Mouse (Mus musculus): ENCODE results near the gene Retnlb. TPM values are rescaled to one million over a fixed set of nuclear protein-coding genes. Genes with fewer than 3 reads are reported as not detected.

Gene Retnlb
- polyA plus RNA-seq (2016; fragmentation: Nextera tagmentation; extraction: Ambion mirVana), result not detected in 2 replicates

- no peaks in the 10 kb centered on the region for H3K27me3 ChIP-seq
- H3K4me3 ChIP-seq, result no peak within 1 kb of the TSS
- no peaks in the 10 kb centered on the region for H3K36me3 ChIP-seq
- H3K9me3 ChIP-seq (replicated peaks), result no peaks in the 10 kb centered on the region
- no peaks in the 10 kb centered on the region for H3K4me1 ChIP-seq
- no peak for ATAC-seq (ENCODE audit: low FRiP score)
- H3K27ac ChIP-seq, result no peak within 1 kb of the TSS
- no peak within 1 kb of the TSS for H3K9ac ChIP-seq
- 100% methylated on average over 2 of the region's 2 CpGs for WGBS
- H3K4me2 ChIP-seq (replicated peaks), result no peak within 1 kb of the TSS
These were observed at the start of gene Retnlb for GRCm38 (mm10) chr16:48816695-48817094. Gene Retnlb (plus strand): TSS chr16:48816856.

- no peak overlapping the region for H3K4me3 ChIP-seq
- no peaks in the 10 kb centered on the region for H3K36me3 ChIP-seq
- no peak for ATAC-seq (ENCODE audit: low FRiP score)
- no peaks in the 10 kb centered on the region for H3K4me1 ChIP-seq
- no peaks in the 10 kb centered on the region for H3K9me3 ChIP-seq (replicated peaks)
- WGBS, result 96% methylated on average over 3 of the region's 3 CpGs
- no peak overlapping the region for H3K27ac ChIP-seq
- H3K9ac ChIP-seq, result no peak overlapping the region
- no peak overlapping the region for H3K4me2 ChIP-seq (replicated peaks)
- H3K27me3 ChIP-seq, result no peaks in the 10 kb centered on the region
These were observed 47.5 kb upstream of the Retnlb start for GRCm38 (mm10) chr16:48769183-48769582.

DNA sequence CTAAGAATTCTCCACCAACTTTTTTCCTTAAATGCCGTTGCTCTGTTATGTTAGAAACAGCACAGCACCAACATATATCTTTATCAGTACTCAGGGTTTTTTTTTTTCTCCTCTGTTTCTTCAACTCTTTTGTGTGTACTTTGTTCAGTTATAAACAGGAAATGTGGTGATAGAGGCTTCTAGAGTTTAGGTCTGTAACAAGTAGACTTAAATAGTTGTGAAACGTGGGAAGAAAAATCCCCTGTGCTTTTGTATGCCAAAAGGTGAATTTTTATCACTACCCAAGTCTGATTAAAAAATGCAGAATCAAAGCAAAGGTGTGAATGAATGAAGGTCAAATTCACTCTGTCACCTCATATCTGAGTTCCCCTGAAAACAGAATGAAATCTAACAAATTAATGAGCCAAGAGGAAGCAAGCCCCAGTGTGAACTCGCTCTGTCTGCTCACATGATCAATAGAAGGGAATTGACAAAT, 44.6 kb upstream of the Retnlb start, which contains the start of gene Trat1:
TSS of gene Trat1 (minus strand) at position 51 of the 475 bp plus-strand sequence.
- no peak within 1 kb of the TSS for H3K27ac ChIP-seq
- H3K4me2 ChIP-seq (replicated peaks), result no peak within 1 kb of the TSS
- no peaks in the 10 kb centered on the region for H3K27me3 ChIP-seq
- H3K36me3 ChIP-seq, result no peaks in the 10 kb centered on the region
- no peaks in the 10 kb centered on the region for H3K4me1 ChIP-seq
- WGBS, result 87% methylated on average over 3 of the region's 3 CpGs
- no peak within 1 kb of the TSS for H3K9ac ChIP-seq
- no peaks in the 10 kb centered on the region for H3K9me3 ChIP-seq (replicated peaks)
- ATAC-seq (ENCODE audit: low FRiP score), result no peak
- H3K4me3 ChIP-seq, result no peak within 1 kb of the TSS

DNA sequence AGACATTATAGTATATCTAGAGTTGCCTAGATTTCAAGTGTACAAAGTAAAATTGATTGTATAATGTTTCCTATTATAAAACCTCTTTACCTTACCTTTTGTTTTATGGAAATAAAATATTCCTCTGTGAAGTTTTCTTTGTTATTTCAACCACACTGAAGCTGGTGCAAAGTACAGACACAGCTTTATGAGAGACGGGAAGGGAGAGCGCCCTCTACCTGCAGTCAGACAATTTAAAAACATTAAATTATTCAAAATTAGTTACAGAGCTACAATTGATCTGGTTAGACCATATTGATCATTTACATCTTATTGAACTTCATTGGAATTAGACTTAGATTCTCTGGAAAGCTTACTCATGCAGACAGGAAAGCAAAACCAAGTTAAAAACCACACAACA, 39.4 kb upstream of the Retnlb start:
- no peaks in the 10 kb centered on the region for H3K9me3 ChIP-seq (replicated peaks)
- no peaks in the 10 kb centered on the region for H3K27me3 ChIP-seq
- 53% methylated on average over 2 of the region's 2 CpGs for WGBS
- H3K9ac ChIP-seq, result no peak overlapping the region
- no peaks in the 10 kb centered on the region for H3K4me1 ChIP-seq
- H3K36me3 ChIP-seq, result no peaks in the 10 kb centered on the region
- H3K27ac ChIP-seq, result no peak overlapping the region
- ATAC-seq (ENCODE audit: low FRiP score), result no peak
- no peak overlapping the region for H3K4me3 ChIP-seq
- H3K4me2 ChIP-seq (replicated peaks), result no peak overlapping the region

GRCm38 (mm10) chr16:48786258-48786657, 30.4 kb upstream of the Retnlb start:
- Histone ChIP-seq H3K27me3 (no peaks in the 10 kb centered on the region), H3K4me1 (no peaks in the 10 kb centered on the region), H3K9ac (no peak overlapping the region), H3K27ac (no peak overlapping the region), H3K4me3 (no peak overlapping the region), H3K9me3 (replicated peaks) (no peaks in the 10 kb centered on the region), H3K36me3 (no peaks in the 10 kb centered on the region), H3K4me2 (replicated peaks) (no peak overlapping the region)
- WGBS, result 82% methylated on average over 3 of the region's 3 CpGs
- ATAC-seq (ENCODE audit: low FRiP score), result no peak

DNA sequence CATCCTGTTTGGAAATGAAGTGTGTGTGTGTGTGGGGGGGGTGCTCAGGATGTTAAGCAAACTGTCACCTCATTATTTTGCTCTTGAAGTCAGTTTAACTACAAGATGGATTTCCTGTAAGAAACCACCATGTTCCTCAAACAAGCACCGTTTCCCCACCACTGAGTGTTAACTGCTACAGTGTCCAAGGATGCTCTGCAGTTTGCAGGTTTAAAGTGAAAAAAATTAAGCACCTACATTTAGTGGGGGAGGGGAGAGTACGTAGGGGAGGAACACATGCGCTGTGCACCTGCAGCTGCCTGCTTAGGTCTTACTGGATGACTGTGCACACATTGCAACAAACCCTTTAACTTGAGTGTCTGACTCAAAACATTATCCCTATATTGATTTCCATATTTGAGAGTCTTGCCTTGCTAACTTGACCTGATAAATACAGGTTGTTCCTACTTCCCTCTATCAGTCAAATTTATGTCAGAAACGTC, 27.9 kb upstream of the Retnlb start:
- Histone ChIP-seq H3K9ac (no peak overlapping the region), H3K9me3 (replicated peaks) (no peaks in the 10 kb centered on the region), H3K36me3 (no peaks in the 10 kb centered on the region), H3K27ac (no peak overlapping the region), H3K4me2 (replicated peaks) (no peak overlapping the region), H3K27me3 (no peaks in the 10 kb centered on the region), H3K4me3 (no peak overlapping the region), H3K4me1 (no peaks in the 10 kb centered on the region)
- 86% methylated on average over 4 of the region's 4 CpGs for WGBS
- ATAC-seq (ENCODE audit: low FRiP score), result no peak

GRCm38 (mm10) chr16:48798285-48798684, 18.4 kb upstream of the Retnlb start:
- no peak for ATAC-seq (ENCODE audit: low FRiP score)
- 88% methylated on average over 3 of the region's 3 CpGs for WGBS
- Histone ChIP-seq H3K9ac (no peak overlapping the region), H3K36me3 (no peaks in the 10 kb centered on the region), H3K27ac (no peak overlapping the region), H3K4me2 (replicated peaks) (no peak overlapping the region), H3K4me3 (no peak overlapping the region), H3K4me1 (no peaks in the 10 kb centered on the region), H3K9me3 (replicated peaks) (no peaks in the 10 kb centered on the region), H3K27me3 (no peaks in the 10 kb centered on the region)

DNA sequence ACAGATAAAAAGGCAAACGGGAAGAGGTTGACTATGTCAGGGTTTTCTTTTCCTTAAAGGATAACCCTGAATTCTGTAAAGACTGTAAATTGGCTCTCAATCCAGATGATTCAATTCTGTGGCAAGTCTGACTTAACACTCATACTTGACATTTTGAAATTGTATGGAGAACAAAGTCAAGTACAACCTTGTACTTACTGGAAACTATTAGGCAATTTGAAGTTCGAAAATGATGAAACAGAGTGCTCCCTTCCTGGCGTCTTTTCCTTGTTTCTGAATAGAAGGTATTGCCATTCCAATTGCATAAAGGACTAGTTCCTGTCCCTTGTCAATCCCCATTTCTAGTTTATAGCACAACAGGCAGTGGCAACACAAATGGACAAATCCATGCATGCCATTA, 17.2 kb upstream of the Retnlb start:
- no peak overlapping the region for H3K4me3 ChIP-seq
- no peaks in the 10 kb centered on the region for H3K27me3 ChIP-seq
- H3K9ac ChIP-seq, result no peak overlapping the region
- ATAC-seq (ENCODE audit: low FRiP score), result no peak
- H3K36me3 ChIP-seq, result no peaks in the 10 kb centered on the region
- H3K9me3 ChIP-seq (replicated peaks), result no peaks in the 10 kb centered on the region
- H3K4me1 ChIP-seq, result no peaks in the 10 kb centered on the region
- H3K4me2 ChIP-seq (replicated peaks), result no peak overlapping the region
- 86% methylated on average over 3 of the region's 3 CpGs for WGBS
- no peak overlapping the region for H3K27ac ChIP-seq

GRCm38 (mm10) chr16:48800906-48801305, 15.8 kb upstream of the Retnlb start:
- H3K4me2 ChIP-seq (replicated peaks), result no peak overlapping the region
- H3K27me3 ChIP-seq, result no peaks in the 10 kb centered on the region
- H3K4me3 ChIP-seq, result no peak overlapping the region
- no peak overlapping the region for H3K9ac ChIP-seq
- 92% methylated on average over 2 of the region's 2 CpGs for WGBS
- H3K27ac ChIP-seq, result no peak overlapping the region
- no peak for ATAC-seq (ENCODE audit: low FRiP score)
- no peaks in the 10 kb centered on the region for H3K4me1 ChIP-seq
- no peaks in the 10 kb centered on the region for H3K36me3 ChIP-seq
- no peaks in the 10 kb centered on the region for H3K9me3 ChIP-seq (replicated peaks)

DNA sequence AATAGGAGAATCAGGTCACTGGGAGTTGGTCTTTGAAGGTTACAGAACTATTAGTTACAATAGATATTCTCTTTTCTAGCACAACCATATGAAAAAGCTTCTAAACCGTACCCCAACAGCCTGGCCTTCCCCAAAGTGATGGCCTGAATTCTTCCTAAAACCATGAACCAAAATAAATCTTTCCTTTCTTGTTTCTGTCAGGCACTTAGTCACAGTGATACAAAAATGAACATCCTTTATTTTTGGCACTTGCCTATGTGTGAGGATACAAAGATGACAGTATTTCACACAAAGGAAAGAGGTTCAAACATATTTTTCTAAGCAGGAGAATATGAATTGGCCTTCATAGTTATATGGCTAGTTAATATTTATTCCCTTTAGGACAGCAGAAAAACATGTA, 11.2 kb upstream of the Retnlb start:
- H3K36me3 ChIP-seq, result no peaks in the 10 kb centered on the region
- H3K27me3 ChIP-seq, result no peaks in the 10 kb centered on the region
- no peaks in the 10 kb centered on the region for H3K9me3 ChIP-seq (replicated peaks)
- WGBS, result 96% methylated on average over 1 of the region's 1 CpGs
- no peak overlapping the region for H3K9ac ChIP-seq
- H3K4me1 ChIP-seq, result no peaks in the 10 kb centered on the region
- no peak overlapping the region for H3K4me2 ChIP-seq (replicated peaks)
- ATAC-seq (ENCODE audit: low FRiP score), result no peak
- H3K27ac ChIP-seq, result no peak overlapping the region
- H3K4me3 ChIP-seq, result no peak overlapping the region

DNA sequence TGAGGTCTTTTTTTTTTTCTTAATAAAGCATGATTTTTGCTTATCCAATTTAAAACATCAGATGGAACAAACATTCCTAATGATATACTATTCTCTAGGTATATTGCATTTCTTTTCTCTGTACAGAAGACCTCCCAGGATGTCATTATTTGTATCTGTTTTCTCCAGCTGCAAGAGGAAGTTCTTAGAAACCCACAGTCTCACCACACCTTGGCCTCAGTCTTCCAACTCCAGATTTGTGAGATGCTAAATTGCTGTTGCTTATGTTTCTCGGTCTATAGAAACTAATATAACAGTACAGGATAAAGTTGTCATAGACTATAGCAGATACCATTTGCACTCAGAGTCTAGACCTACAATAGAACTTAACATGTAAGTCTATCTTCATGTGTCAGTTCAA, 10.1 kb upstream of the Retnlb start:
- Histone ChIP-seq H3K4me1 (no peaks in the 10 kb centered on the region), H3K9me3 (replicated peaks) (no peaks in the 10 kb centered on the region), H3K27ac (no peak overlapping the region), H3K27me3 (no peaks in the 10 kb centered on the region), H3K4me2 (replicated peaks) (no peak overlapping the region), H3K36me3 (no peaks in the 10 kb centered on the region), H3K9ac (no peak overlapping the region), H3K4me3 (no peak overlapping the region)
- no peak for ATAC-seq (ENCODE audit: low FRiP score)
- 84% methylated on average over 1 of the region's 1 CpGs for WGBS

DNA sequence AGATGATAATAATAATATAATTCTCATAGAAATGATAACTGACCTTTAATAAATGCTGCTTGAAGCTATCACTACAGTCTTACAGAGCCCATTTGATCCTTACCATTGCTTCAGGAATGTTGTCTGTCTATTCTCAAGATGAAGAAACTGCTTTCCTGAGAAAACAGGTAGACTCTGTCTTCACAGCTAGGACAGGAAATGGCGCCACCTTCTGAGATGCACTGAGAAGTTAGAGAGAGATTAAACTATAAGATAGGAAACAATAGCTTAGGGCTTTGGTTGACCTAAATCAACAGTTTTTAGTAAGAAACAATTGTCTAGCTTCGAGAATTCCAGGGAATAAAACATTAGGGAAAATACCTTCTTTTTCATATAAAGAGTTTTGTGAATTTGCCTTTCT, 7.3 kb upstream of the Retnlb start:
- Histone ChIP-seq H3K27ac (no peak overlapping the region), H3K27me3 (no peaks in the 10 kb centered on the region), H3K4me3 (no peak overlapping the region), H3K9ac (no peak overlapping the region), H3K36me3 (no peaks in the 10 kb centered on the region), H3K4me2 (replicated peaks) (no peak overlapping the region), H3K9me3 (replicated peaks) (no peaks in the 10 kb centered on the region), H3K4me1 (no peaks in the 10 kb centered on the region)
- ATAC-seq (ENCODE audit: low FRiP score), result no peak
- WGBS, result 65% methylated on average over 2 of the region's 2 CpGs

GRCm38 (mm10) chr16:48811881-48812436, 4.7 kb upstream of the Retnlb start:
- WGBS, result 84% methylated on average over 7 of the region's 7 CpGs
- Histone ChIP-seq H3K4me3 (no peak overlapping the region), H3K9me3 (replicated peaks) (no peaks in the 10 kb centered on the region), H3K9ac (no peak overlapping the region), H3K27ac (no peak overlapping the region), H3K4me1 (no peaks in the 10 kb centered on the region), H3K27me3 (no peaks in the 10 kb centered on the region), H3K36me3 (no peaks in the 10 kb centered on the region), H3K4me2 (replicated peaks) (no peak overlapping the region)
- ATAC-seq (ENCODE audit: low FRiP score), result no peak
